Mouse (Mus musculus) common myeloid progenitor, adult 5-6 weeks (primary cell): ENCODE data around the gene Vmn2r85. TPM values are rescaled to one million over a fixed set of nuclear protein-coding genes. Genes with fewer than 3 reads are reported as not detected.

Source experiments
- total RNA-seq: library from RNA; stranded (forward); fragments of 200-1000, 187-1606 nt; gene quantifications from 2 replicates; pipeline ENCODE4 v1.2.3, GENCODE M21; 2017

The Vmn2r85 gene
- total RNA-seq, 1 experiment from 2014 or later, result not detected

Other genes starting within 250 kb of the Vmn2r85 start
- gene Olfr826, start 245.5 kb downstream of the Vmn2r85 start, total RNA-seq, result not detected in 2 replicates
- not detected in 2 replicates for gene Olfr827, start 215.3 kb downstream of the Vmn2r85 start, total RNA-seq
- gene Neurod4, start 149.5 kb downstream of the Vmn2r85 start, total RNA-seq, result not detected in 2 replicates
- gene Tespa1, start 106.8 kb downstream of the Vmn2r85 start, total RNA-seq, result 85.8 and 126 TPM in 2 replicates
- under 0.01 TPM in 1 of 2 replicates, not detected in the other for gene Vmn2r84, start 35.4 kb downstream of the Vmn2r85 start, total RNA-seq
- gene Vmn2r86, start 26.3 kb upstream of the Vmn2r85 start, total RNA-seq, result not detected in 2 replicates
- not detected in 2 replicates for gene Vmn2r87, start 67.7 kb upstream of the Vmn2r85 start, total RNA-seq